Mouse (Mus musculus): ENCODE data around the gene Oosp2.

GRCm38 (mm10) chr19:11612293-11612692, 48.1 kb downstream of the Oosp2 start:
- TF ChIP-seq CTCF (IDR thresholded peaks at IDR 0.05; ENCODE audit: control insufficient read depth, insufficient read depth, insufficient read length) (no peak), MAX (IDR thresholded peaks at IDR 0.05) (no peak), CEBPB (IDR thresholded peaks at IDR 0.05; ENCODE audit: low read depth) (no peak), USF1 (IDR thresholded peaks at IDR 0.05; ENCODE audit: low read depth) (no peak), MYOG (IDR thresholded peaks at IDR 0.05; ENCODE audit: control insufficient read depth, extremely low read depth, insufficient read length) (no peak), MYOD1 (IDR thresholded peaks at IDR 0.05; ENCODE audit: control insufficient read depth, insufficient read length, low read depth) (no peak)

Measured in C2C12 (cell line).